Mouse (Mus musculus): ENCODE results near the gene Mast1. TPM values are rescaled to one million over a fixed set of nuclear protein-coding genes. Genes with fewer than 3 reads are reported as not detected.

The Mast1 gene
- polyA plus RNA-seq, 1 experiment from 2014 or later, result 14.2 TPM

- peaks cover 29% of the 10 kb centered on the region for H3K4me1 ChIP-seq (replicated peaks; ENCODE audit: control insufficient read depth, insufficient read depth, low read length)
- DNase-seq (ENCODE audit: low spot score) (no peak), ATAC-seq (replicated peaks; ENCODE audit: low FRiP score) (no peak)
- peaks cover 11% of the 10 kb centered on the region; the same call in 1 of the 2 replicates for H3K36me3 ChIP-seq (ENCODE audit: control insufficient read depth, insufficient read depth, low read length)
- no peaks in the 10 kb centered on the region for H3K9me3 ChIP-seq (ENCODE audit: control insufficient read depth, low read length)
- WGBS, result 87% methylated on average over 8 of the region's 8 CpGs
- H3K27me3 ChIP-seq (ENCODE audit: control insufficient read depth, insufficient read depth, low read length), result peaks cover 27% of the 10 kb centered on the region
- H3K4me2 ChIP-seq (ENCODE audit: low read depth, low read length, severe bottlenecking), result no peak overlapping the region
- no peak overlapping the region for H3K4me3 ChIP-seq (ENCODE audit: low read depth, low read length)
- H3K9ac ChIP-seq (ENCODE audit: low read length), result no peak overlapping the region
- no peak overlapping the region for H3K27ac ChIP-seq (ENCODE audit: low read depth, low read length)
Observed at GRCm38 (mm10) chr8:84974543-84975142, 37.5 kb upstream of the Mast1 start.

DNA sequence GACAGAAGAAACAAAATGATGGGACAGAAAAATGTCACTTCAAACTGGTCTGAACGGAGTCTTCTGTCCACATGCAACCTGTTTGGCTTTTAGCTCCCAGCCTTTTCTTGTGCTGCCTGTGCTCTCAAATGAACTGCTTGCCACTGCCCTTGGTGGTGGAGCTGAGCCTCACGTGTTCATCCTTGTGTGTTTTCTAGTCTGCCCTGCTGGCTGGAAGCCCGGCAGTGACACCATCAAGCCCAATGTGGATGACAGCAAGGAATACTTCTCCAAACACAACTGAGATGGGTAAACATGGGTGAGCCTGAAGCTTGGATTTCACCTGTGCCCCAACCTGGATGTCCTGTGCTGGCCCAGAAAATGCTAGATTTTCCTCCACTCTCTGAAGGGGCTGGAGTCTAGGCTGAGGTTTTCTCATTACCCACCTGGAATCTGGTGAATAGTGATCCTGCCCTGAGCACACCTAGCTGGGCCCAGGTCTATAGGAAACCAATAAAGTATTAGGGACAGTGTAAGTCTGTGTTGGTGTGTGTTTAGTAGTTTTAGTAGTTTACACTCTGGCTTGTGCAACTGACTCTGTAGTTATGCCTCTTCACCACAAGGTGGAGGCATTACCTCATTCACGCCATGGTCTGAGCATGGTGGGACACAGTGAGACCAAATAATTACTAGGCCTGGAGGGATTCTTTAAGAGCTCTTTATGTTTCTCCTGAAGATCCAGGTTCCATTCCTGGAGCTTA is 36.8 kb upstream of the Mast1 start:
- no peak overlapping the region for H3K4me2 ChIP-seq (ENCODE audit: low read depth, low read length, severe bottlenecking)
- no peak overlapping the region for H3K27ac ChIP-seq (ENCODE audit: low read depth, low read length)
- no peak overlapping the region for H3K9ac ChIP-seq (ENCODE audit: low read length)
- whole genome bisulfite sequencing, result 64% methylated on average over 4 of the region's 4 CpGs
- peaks cover 20% of the 10 kb centered on the region for H3K27me3 ChIP-seq (ENCODE audit: control insufficient read depth, insufficient read depth, low read length)
- H3K4me1 ChIP-seq (replicated peaks; ENCODE audit: control insufficient read depth, insufficient read depth, low read length), result peaks cover 27% of the 10 kb centered on the region
- DNase-seq (ENCODE audit: low spot score) (no peak), ATAC-seq (replicated peaks; ENCODE audit: low FRiP score) (no peak)
- H3K4me3 ChIP-seq (ENCODE audit: low read depth, low read length), result no peak overlapping the region
- H3K36me3 ChIP-seq (ENCODE audit: control insufficient read depth, insufficient read depth, low read length), result peaks cover 11% of the 10 kb centered on the region; the same call in 1 of the 2 replicates
- H3K9me3 ChIP-seq (ENCODE audit: control insufficient read depth, low read length), result no peaks in the 10 kb centered on the region

GRCm38 (mm10) chr8:84973079-84973478 is 35.9 kb upstream of the Mast1 start:
- Histone ChIP-seq H3K9ac (ENCODE audit: low read length) (no peak overlapping the region), H3K27me3 (ENCODE audit: control insufficient read depth, insufficient read depth, low read length) (peaks cover 13% of the 10 kb centered on the region), H3K4me2 (ENCODE audit: low read depth, low read length, severe bottlenecking) (no peak overlapping the region), H3K4me1 (replicated peaks; ENCODE audit: control insufficient read depth, insufficient read depth, low read length) (peaks cover 21% of the 10 kb centered on the region; the same call in 1 of the 2 replicates), H3K9me3 (ENCODE audit: control insufficient read depth, low read length) (no peaks in the 10 kb centered on the region), H3K27ac (ENCODE audit: low read depth, low read length) (no peak overlapping the region), H3K36me3 (ENCODE audit: control insufficient read depth, insufficient read depth, low read length) (peaks cover 11% of the 10 kb centered on the region; the same call in 1 of the 2 replicates), H3K4me3 (ENCODE audit: low read depth, low read length) (no peak overlapping the region)
- no peak for ATAC-seq (replicated peaks; ENCODE audit: low FRiP score)
- DNase-seq (ENCODE audit: low spot score), result no peak
- WGBS, result 88% methylated on average over 1 of the region's 1 CpGs

GRCm38 (mm10) chr8:84970913-84971312 is 33.8 kb upstream of the Mast1 start:
- H3K4me1 ChIP-seq (replicated peaks; ENCODE audit: control insufficient read depth, insufficient read depth, low read length), result peaks cover 9% of the 10 kb centered on the region; the same call in 1 of the 2 replicates
- peaks cover 11% of the 10 kb centered on the region; the same call in 1 of the 2 replicates for H3K36me3 ChIP-seq (ENCODE audit: control insufficient read depth, insufficient read depth, low read length)
- ATAC-seq (replicated peaks; ENCODE audit: low FRiP score), result no peak
- H3K4me2 ChIP-seq (ENCODE audit: low read depth, low read length, severe bottlenecking), result peak overlapping the region; percentile 60
- WGBS, result 79% methylated on average over 5 of the region's 5 CpGs
- H3K27me3 ChIP-seq (ENCODE audit: control insufficient read depth, insufficient read depth, low read length), result no peaks in the 10 kb centered on the region
- no peak for DNase-seq (ENCODE audit: low spot score)
- peak overlapping the region; percentile 71 for H3K4me3 ChIP-seq (ENCODE audit: low read depth, low read length)
- no peak overlapping the region for H3K27ac ChIP-seq (ENCODE audit: low read depth, low read length)
- no peaks in the 10 kb centered on the region for H3K9me3 ChIP-seq (ENCODE audit: control insufficient read depth, low read length)
- H3K9ac ChIP-seq (ENCODE audit: low read length), result peak overlapping the region; percentile 97

GRCm38 (mm10) chr8:84970135-84970790 is 33.1 kb upstream of the Mast1 start:
- H3K27ac ChIP-seq (ENCODE audit: low read depth, low read length), result peak overlapping the region; percentile 71
- peaks cover 9% of the 10 kb centered on the region for H3K4me1 ChIP-seq (replicated peaks; ENCODE audit: control insufficient read depth, insufficient read depth, low read length)
- H3K4me2 ChIP-seq (ENCODE audit: low read depth, low read length, severe bottlenecking), result peak overlapping the region; percentile 60
- no peaks in the 10 kb centered on the region for H3K9me3 ChIP-seq (ENCODE audit: control insufficient read depth, low read length)
- peaks cover 11% of the 10 kb centered on the region; the same call in 1 of the 2 replicates for H3K36me3 ChIP-seq (ENCODE audit: control insufficient read depth, insufficient read depth, low read length)
- peak overlapping the region; percentile 97 for H3K9ac ChIP-seq (ENCODE audit: low read length)
- H3K4me3 ChIP-seq (ENCODE audit: low read depth, low read length), result peak overlapping the region; percentile 71
- ATAC-seq (replicated peaks; ENCODE audit: low FRiP score) (no peak), DNase-seq (ENCODE audit: low spot score) (no peak)
- WGBS, result 12% methylated on average over 21 of the region's 21 CpGs
- no peaks in the 10 kb centered on the region for H3K27me3 ChIP-seq (ENCODE audit: control insufficient read depth, insufficient read depth, low read length)

DNA sequence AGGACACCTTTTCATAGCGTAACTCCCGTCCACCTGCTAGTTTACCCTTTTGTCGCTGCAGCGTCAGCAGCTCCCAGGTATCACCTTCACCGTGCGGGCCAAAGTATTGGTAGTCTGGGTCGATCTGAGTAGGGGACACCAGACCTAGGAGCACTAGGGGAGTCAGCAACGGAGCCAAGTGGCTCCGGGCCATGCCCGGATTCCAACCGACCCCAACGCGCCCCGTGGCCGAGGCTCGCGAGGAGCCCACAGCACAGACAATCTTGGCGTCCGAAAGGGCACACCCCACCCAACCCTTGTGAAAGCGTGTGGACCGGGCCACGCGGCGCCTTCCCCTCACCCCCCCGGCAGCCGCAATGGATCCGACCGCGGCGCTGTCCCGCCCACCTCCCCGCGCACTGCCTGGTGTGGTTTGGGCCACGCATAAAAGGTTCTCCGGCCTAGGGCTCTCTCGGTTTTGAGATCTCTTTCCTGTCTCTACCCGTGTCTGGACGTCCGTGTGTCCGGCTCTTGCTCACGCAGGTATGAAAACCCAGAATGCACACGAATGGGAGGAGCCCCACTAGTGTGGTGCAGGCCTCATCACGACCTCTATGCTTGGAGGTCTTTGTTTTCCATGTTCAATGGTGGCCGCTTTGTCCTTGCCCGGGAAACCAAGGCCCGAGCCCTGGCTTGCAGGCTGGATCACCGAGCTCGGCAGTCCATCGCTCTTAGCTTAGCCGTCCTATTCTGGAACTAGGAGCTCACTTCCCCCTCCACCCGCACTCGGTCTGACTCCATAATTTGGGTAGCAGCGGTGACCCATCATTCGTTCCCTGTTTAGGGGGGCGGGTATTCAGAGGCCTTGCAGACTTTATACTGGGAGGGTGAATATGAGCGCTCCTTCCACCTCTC is 32.3 kb upstream of the Mast1 start, which contains the start of the genes Gm49661, Prdx2 and Rnaseh2a:
TSS of gene Gm49661 (minus strand) at position 193 of the 894 bp plus-strand sequence.
TSS of gene Prdx2 (plus strand) at position 347 of the 894 bp plus-strand sequence.
TSS of gene Rnaseh2a (minus strand) at position 527 of the 894 bp plus-strand sequence.
- Histone ChIP-seq H3K36me3 (ENCODE audit: control insufficient read depth, insufficient read depth, low read length) (peaks cover 11% of the 10 kb centered on the region; the same call in 1 of the 2 replicates), H3K4me2 (ENCODE audit: low read depth, low read length, severe bottlenecking) (peak within 1 kb of the TSS; percentile 60), H3K27me3 (ENCODE audit: control insufficient read depth, insufficient read depth, low read length) (no peaks in the 10 kb centered on the region), H3K9me3 (ENCODE audit: control insufficient read depth, low read length) (no peaks in the 10 kb centered on the region), H3K4me3 (ENCODE audit: low read depth, low read length) (peak within 1 kb of the TSS; percentile 71), H3K9ac (ENCODE audit: low read length) (peak within 1 kb of the TSS; percentile 97), H3K4me1 (replicated peaks; ENCODE audit: control insufficient read depth, insufficient read depth, low read length) (peaks cover 14% of the 10 kb centered on the region), H3K27ac (ENCODE audit: low read depth, low read length) (peak within 1 kb of the TSS; percentile 71)
- DNase-seq (ENCODE audit: low spot score) (peak; percentile 93), ATAC-seq (replicated peaks; ENCODE audit: low FRiP score) (peak; percentile 74)
- 0% methylated on average over 56 of the region's 56 CpGs for WGBS

GRCm38 (mm10) chr8:84968650-84969049 is 31.5 kb upstream of the Mast1 start:
- Histone ChIP-seq H3K27ac (ENCODE audit: low read depth, low read length) (0 out of 2 replicates have a peak overlapping the region, but pooled peaks have one; percentile 27), H3K27me3 (ENCODE audit: control insufficient read depth, insufficient read depth, low read length) (no peaks in the 10 kb centered on the region), H3K36me3 (ENCODE audit: control insufficient read depth, insufficient read depth, low read length) (peaks cover 11% of the 10 kb centered on the region; the same call in 1 of the 2 replicates), H3K4me1 (replicated peaks; ENCODE audit: control insufficient read depth, insufficient read depth, low read length) (peaks cover 14% of the 10 kb centered on the region), H3K4me2 (ENCODE audit: low read depth, low read length, severe bottlenecking) (peak overlapping the region; percentile 60), H3K4me3 (ENCODE audit: low read depth, low read length) (peak overlapping the region; percentile 71), H3K9ac (ENCODE audit: low read length) (peak overlapping the region; percentile 97), H3K9me3 (ENCODE audit: control insufficient read depth, low read length) (no peaks in the 10 kb centered on the region)
- ATAC-seq (replicated peaks; ENCODE audit: low FRiP score), result no peak
- 24% methylated on average over 2 of the region's 2 CpGs for WGBS
- DNase-seq (ENCODE audit: low spot score), result no peak
